Mouse (Mus musculus) right cerebral cortex, postnatal 14 days (tissue): ENCODE measurements around the gene Zfp775.
A peak's percentile ranks its signal among the peaks of the same experiment; 100 is the strongest.
"Not testable (repeated sequence)": the region's sequence is repeated elsewhere in the genome, so short reads cannot be mapped to it uniquely, and the experiment has no call there.

ENCODE experiments used
- DNase-seq: peaks from one replicate; pipeline ENCODE4 v3.0.0; 2022

Zfp775 gene

DNA sequence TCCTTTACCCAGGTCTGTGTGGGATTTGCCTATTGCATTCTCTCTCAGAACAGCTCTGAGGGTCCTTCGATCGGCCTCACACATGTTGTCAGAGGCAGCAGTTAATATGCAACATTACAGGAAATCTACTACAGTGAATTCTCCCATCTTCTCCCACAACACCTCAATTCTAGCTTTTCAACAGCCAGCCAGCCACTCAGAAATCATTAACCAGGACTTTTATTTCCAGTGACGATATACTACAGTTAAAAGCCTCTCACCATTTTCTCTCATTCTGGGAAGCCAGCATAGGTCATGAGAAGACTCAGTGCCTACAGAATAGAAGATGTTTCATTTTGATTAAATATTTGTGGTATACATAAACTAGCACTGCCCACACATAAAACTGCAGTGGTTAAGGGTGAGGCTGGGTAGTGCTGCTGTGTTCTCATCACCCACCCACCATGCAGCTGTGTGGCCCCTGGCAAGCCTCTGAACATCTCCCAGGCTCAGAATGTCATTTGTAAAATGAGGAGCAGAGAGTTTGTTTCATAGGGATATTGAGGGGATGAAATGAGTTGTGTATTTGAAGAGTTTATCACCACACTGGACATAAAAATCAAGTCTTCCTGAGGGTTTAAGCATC is 10.5 kb upstream of the Zfp775 start:
- no peak for DNase-seq

DNA sequence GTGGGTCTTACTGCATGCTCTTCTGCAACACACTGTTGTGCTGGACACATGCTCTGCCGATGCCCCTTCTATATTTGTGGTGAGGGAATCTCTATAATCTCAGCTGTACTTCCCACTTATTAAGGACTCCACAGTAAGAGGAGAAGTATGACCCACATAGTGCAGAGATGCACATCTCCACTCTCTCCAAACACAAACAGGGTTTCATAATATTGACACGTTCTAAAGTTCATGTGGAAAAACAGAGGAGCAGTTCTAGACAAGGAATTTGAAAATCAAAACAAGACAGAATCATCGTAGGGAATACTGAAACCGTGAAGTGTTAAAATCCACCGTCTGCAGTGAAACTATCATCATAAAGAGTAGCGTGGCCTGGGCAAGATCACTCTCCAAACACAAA is 10.0 kb upstream of the Zfp775 start:
- DNase-seq, result no peak

DNA sequence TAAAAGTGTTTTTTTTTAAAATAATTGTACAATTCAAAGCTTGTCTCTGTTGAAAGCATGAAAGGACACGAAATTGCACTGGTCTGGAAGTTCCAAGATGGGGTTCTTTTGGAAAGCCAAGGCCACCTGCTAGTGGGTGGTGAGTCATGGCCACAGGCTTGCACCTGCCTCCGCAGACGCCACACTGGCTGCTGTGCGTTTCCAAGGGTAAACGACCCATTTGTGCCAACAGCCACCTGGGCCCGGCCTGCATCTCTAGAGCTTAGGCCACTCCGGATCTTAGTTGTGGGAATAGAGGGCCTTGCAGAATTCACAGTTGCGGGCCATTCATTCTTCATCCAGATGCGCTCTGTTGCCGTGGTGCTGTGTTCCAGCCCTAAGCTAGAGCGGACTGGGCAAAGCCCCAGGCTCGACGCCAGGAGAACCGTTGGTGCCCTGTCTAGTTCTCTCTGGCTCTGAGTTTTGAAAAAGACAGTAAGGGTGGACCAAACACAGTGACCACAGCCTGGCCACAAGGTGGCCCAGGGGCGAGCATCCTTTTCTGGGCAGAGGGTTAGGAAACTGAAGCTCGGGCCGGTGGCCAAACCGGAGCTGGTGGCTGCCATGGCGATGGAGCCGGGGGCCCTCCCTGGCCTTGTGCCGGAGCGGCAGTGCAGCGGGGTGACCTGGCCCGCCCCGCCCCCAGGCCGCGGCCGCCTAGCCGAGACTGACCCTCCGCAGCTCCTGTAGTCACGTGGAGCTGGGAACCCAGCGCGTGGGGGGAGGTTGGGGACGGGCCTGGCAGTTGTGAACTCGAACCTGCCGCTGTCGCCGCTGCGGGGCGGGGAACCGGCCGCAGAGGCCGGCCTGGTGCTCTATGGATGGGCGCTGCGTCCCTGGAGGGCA is 8.5 kb upstream of the Zfp775 start, which contains the start of the genes Repin1 and Gm44965:
Repin1 (plus strand) TSS at position 726 of the 885 bp plus-strand sequence.
Gm44965 (plus strand) TSS at position 784 of the 885 bp plus-strand sequence.
- peak; percentile 94 for DNase-seq

DNA sequence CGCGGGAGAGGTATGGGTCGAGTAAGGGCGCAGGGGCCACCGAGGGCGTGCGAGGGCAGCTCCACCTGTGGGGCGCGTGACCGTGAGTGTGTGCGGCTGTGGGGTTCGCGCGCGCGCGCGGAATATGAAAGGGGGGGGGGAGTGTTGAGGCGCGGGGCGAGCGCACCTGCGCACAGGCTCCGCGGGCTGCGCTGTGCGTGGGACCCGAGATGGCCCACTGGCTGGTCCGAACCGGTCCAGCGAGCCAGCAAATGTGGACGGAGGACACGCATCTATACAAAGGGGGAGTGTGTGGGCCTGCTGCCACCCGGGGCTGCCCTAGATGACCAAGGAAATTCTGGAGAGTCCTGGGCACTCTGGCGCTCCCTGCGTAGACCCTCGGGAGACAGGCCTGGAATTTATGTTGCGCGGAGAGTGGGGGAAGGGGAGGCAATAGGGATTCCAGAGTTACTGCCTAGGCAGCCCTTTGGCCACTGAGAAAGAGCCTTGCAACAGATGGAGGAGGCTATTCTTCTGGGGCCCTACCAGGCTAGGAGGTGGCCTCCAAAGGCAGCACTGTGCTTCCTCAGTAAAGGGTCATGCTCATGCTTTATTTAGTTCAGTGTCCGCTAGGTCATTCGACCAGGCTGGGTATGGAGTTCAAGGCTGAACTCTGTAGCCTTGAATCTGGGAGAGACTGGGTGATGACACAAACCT is 7.7 kb upstream of the Zfp775 start:
- DNase-seq, result no peak

DNA sequence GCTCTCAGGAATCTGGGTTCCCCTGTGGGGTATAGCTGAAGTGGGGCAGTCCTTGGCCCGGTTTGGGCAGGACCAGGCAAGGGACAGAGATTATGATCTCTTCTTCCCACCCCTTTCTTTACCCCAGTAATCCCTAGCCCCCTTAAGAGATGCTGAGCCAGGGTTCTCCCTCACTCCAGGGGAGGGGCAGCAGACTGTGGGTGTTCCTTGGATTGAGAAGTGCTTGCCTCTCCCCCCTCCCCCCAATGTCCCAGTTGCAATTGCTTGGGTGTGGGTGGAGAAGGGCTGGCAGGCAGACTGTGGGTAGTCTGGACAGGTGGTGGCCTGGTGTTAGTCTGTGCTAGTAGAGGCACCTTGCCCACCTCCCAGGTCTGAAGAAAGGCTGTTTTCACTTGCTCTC is 6.6 kb upstream of the Zfp775 start:
- DNase-seq, result no peak

DNA sequence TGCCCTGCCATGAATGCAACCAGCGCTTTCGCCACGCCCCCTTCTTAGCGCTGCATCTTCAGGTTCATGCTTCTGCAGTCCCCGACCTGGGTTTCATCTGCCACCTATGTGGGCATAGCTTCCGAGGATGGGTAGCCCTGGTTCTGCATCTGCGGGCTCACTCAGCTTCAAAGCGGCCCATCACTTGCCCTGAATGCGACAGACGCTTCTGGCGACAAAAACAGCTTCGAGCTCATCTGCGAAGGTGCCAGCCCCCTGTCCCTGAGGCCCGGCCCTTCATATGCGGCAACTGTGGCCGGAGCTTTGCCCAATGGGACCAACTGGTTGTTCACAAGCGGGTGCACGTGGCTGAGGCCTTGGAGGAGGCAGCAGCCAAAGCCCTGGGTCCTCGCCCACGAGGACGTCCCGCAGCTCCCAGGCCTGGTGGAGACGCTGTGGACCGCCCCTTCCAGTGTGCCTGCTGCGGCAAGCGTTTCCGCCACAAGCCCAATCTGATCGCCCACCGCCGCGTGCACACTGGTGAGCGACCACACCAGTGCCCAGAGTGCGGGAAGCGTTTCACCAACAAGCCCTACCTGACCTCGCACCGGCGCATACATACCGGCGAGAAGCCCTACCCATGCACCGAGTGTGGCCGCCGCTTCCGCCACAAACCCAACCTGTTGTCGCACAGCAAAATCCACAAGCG is 5.2 kb upstream of the Zfp775 start:
- no peak for DNase-seq

DNA sequence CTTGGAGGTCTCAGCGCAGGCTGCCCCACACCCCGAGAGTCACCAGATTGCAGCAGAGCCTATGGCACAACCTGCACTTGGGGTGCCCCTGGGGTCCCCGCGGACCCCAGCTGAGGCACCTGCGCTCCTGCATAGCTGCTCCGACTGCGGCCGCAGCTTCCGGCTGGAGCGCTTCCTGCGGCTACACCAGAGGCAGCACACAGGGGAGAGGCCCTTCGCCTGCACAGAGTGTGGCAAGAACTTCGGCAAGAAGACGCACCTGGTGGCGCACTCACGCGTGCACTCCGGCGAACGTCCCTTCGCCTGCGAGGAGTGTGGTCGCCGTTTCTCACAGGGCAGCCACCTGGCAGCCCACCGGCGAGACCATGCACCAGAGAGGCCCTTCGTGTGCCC is 4.6 kb upstream of the Zfp775 start:
- no peak for DNase-seq

DNA sequence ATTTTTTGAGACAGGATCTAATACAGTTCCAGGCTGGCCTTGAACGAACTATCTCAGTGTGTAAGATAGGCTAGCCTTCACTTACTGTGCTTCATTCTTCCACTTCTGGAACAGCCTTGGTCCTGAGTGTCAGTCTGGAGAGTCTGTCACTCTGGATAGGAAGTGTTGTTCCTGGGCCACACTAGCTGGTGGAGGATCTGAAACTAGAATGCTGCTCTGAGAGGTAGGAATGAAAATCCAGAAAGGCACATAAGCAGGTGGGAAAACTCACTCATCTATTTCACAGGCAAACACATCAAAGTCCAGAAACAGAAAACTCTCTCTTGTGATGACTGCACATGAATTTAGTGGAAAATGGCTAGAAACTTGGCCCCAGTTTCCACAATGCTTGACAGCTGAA is 1.3 kb upstream of the Zfp775 start:
- DNase-seq, result no peak

DNA sequence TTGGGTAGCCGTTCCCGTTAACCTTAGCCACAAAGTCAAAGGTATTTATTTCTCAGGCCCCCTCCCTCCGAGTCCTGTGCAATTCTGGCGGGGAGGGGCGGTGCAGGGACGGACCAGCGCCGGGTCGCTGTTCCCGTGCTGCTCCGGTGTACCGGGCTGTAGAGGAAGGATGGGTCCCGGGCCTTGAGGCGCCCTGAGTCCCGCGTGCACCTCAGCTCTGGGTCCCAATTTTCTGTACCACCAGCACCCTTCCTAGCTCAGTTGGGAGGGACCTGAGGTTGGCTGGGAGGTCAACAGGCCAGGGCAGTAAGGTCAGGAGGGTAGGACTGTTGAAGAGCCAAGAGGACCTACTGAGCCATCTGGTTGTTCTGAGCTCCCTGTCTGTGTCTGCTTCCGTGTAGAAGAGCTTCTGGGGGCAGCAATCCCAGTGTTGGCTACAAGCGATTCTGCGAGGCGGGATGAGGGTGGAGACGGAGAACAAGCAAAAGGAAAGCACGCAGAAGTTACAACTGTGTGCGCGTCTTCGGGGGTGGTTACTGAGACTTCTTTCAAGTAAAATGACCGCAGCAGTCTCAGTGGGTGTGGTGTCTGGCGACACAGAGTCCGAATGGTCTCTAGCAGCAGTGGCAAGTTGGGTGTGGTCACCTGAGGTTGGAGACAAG is 348 bp downstream of the Zfp775 start:
- peak; percentile 51 for DNase-seq

DNA sequence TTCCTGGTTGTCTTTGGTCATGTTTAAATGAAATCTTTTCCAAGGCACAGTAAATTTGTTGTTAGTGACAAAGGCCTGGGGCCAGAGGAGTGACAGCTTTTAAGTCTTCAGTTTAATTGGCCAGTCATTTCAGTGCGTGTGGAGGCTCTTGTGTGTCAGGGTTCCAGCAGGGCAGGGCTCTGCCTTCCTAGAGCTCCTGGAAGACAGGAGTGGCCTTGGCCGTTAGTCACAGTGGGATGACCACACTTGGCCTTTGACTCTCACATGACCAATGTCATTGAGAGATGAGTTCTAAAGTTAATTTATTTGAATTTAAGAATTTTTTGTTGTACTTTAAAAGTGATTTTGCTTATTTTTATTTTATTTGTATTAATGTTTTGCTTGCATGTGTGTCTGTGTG is 6.3 kb downstream of the Zfp775 start:
- no peak for DNase-seq

DNA sequence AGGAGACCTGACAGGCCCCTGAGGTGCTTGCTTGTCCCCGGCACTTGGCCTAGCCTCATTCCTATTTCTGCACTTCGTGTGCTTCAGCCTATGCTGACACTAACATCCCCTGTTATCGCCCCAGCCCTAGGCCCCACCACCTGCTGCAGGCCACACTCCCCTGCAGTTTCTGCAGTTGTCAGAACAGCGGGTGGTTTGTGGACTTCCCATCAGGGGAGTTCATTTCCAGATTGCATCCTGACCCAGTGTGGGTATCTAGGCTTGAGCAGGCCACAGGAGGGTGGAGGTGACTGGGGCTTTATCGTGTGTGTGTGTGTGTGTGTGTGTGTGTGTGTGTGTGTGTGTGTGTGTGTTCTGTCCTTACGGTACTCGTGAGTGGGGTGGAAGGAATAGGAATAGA is 7.6 kb downstream of the Zfp775 start:
- DNase-seq, result no peak

DNA sequence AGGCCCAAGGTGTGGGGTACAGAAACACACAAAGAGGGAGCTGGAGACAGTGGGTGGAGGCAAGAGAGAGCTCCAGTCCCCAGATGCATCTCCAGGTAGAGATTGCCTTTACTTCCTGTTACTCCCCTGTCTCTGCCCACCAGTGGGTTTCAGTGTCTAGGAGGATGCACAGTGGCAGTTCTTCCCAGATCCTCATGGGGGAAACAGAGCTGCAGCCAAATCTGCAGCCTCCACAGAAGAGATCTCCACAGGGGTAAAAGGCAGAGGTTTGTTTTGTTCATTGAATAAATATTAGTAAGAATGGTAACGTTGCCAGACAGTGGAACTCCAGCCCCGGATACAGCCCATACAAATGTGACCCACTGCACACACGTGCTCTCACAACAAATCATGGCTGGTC is 8.8 kb downstream of the Zfp775 start:
- no peak for DNase-seq

DNA sequence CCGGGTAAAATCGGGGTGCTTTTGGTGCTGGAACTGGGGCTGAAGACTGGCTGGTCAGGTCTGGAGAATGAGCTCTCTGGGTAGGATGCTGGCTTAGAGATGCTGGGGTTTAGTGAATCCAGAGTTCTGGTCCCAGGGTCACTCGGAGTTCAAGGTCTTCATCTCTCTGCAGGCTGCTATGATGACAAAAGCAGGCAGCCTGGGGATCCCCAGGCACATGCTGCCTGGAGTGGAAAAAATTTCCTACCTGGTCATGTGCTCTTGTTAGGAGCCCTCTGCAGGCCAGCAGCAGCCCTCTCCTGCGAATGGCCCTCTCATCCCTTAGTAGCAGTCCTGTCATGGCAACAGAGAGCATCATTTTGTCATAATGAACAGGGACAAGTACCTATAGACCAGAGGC is 11.6 kb downstream of the Zfp775 start:
- DNase-seq, result no peak

DNA sequence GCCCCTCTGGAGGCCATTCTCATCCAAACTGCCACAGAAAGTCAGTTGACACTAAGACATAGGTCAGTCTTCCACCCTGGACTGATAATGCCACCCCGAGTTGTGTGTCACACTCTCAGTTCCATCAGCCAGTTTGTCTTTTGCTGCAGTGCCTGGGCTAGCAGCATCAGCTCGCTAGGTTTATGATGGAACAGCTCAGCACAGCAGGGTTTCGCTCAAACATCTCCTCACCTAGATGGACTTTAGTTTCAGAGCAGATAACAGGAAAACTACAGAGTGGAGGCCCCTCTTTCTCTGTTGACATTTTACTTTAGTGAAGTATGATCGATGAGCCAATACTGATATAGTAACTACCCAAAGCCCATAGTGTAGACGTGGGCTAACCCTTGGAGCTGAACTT is 12.9 kb downstream of the Zfp775 start:
- no peak for DNase-seq

DNA sequence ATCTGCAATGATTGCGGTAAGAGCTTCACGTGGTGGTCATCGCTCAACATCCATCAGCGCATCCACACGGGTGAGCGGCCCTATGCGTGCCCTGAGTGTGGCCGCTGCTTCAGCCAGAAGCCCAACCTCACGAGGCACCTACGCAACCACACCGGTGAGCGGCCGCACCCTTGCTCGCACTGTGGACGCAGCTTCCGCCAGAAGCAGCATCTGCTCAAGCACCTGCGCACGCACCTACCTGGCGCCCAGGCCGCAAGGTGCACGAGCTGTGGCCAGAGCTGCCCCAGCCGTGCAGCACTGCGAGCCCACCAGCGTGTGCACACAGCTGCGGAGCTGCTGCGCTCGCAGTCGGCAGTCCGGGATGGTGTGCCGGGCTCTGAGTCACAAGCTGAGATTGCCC is 18.2 kb downstream of the Zfp775 start:
- DNase-seq, result no peak

DNA sequence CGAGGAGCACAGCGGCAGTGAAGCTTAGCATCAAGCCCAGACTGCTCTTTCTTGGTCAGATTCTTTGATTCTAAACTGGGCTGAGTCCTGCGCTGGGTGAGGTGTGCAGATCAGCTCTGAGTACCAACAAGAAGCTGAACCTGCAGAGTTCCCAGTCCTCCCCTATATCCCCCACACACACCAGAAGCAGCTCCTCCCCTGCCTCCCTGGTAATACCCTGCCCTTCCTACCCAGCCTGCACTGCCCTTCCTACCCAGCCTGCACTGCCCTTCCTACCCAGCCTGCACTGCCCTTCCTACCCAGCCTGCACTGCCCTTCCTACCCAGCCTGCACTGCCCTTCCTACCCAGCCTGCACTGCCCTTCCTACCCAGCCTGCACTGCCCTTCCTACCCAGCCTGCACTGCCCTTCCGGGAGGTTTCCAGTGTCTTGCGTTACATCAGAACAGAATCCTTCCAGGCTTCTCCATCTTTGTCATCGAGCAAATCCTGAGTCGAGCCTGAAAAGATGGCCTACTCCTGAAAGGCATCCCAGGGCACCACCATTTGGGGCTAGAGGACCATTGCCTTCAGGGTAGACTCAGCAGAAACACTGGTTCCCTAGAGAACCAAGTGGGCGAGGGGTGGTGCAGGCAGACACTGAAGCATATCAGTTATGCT is 20.5 kb downstream of the Zfp775 start:
- DNase-seq, result not testable (repeated sequence)

DNA sequence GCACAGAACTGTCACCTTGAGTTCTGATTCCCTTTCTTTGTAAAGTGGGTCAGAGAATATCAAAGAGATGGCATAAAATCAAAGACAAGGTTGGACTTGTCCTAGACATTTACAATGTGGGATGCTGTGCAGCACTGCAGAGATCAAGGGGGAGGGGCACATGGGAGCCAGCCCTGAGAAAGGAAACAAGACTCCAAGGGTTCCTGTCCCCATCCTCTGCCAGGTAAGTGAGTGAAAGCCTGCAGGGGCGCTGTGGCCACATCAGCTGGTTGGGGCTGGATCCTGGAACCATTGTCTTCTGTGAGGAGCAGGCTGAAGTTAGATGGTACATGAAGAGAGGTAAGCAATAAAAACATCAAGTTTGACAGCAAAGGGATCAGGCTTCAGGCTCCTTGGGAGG is 21.6 kb downstream of the Zfp775 start:
- DNase-seq, result no peak

DNA sequence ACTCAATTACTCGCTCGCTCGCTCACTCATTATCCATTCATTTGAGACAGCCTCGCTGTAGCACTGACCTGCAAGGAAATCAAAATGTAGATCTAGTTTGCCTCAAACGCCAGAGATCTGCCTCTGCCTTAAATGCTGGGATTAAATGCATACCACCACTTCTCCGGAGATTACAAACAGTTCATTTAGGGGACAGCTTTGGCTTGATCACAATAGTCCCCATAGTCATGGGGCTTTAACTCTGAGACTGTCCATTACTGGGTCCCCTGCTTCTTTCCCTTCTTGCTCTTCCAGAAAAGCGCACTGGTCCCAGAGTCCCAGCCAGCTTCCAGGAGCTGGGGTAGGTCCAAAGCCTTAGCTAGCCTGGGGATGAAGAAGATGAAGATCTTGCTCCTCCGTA is 24.6 kb downstream of the Zfp775 start, which contains the start of gene AI854703:
AI854703 (plus strand) TSS at position 301 of the 400 bp plus-strand sequence.
- DNase-seq, result no peak

DNA sequence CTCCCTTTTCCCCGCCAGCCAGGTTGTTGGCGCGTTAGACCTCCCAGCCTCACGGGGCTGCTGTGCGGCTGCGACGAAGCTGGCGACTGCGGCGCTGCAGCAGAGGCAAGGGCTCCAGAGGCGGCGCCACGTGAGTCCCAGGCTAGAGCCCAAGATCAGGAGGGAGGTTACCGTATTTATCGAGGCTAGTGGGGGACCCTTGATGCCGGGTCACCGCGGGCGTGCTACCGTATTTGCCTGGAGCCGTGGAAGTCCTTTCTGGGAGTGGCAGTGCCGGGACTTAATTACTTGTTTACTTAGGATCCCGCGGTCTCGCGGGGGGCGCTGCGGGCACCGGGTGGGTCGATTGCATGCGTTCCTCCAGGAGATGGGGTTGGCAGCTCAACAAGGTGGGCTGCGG is 25.1 kb downstream of the Zfp775 start:
- peak; percentile 67 for DNase-seq

DNA sequence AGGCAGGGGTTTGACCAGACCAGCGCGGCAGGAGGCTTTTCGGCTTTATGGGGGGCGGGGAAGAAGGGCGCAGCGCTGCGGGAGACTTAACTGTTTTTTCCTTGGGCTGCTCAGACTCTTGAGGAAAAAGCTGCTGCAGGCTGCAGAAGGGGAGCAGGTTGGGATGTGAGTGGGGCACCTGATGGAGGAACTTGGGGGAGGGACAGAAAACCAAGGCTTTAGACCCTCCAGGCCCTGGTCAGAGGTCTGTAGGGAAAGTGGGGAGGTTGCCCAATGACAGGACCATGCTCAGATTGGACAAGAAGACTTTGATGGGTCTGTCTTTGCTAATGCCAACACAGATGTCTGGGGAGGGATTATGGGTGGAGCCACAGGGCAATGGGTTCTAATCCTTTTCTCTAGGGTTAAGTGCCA is 25.7 kb downstream of the Zfp775 start:
- no peak for DNase-seq

DNA sequence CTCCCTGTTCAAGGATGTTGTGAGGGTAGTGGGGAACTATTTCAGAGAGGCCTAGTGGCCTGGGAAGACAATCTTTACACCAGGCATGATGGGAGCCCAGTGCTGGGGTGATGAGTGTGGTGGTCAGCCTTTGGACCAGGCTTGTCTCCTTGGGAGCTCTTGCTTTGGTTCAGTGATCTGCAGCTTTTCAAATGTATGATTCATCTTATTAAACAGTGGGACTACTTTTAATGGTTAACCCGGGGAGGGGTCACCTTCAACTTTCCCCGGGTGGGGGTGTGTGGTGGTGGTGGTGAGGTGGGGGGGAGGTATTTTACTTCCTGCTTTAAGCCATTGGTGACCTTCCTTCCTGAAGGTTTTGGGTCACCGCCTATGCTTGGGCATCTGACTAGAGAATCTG is 26.5 kb downstream of the Zfp775 start:
- no peak for DNase-seq
